Mouse (Mus musculus) forebrain, embryonic 16.5 days (tissue): ENCODE results near the gene Gm20518. TPM values are rescaled to one million over a fixed set of nuclear protein-coding genes. Genes with fewer than 3 reads are reported as not detected.
A peak's percentile ranks its signal among the peaks of the same experiment; 100 is the strongest.

Source experiments
- ATAC-seq: fragments of 200-750 bp; cut with Nextera tagmentation; 2 replicates; pipeline ENCODE4 v1.8.0; 2017; ENCODE audit warnings: mild to moderate bottlenecking, moderate library complexity
- H3K27ac ChIP-seq: fragments of 300-500 bp; sonication (generic); 2 replicates; pipeline ENCODE4 v1.5.1; 2014; ENCODE audit warnings: low read length, control low read depth
- H3K27me3 ChIP-seq: fragments of 300-500 bp; sonication (generic); replicated peaks from 2 replicates; pipeline ENCODE4 v1.6.1; 2014; ENCODE audit warnings: low read length; ENCODE audit not compliant: control insufficient read depth, insufficient read depth
- H3K36me3 ChIP-seq: fragments of 300-500 bp; sonication (generic); 2 replicates; pipeline ENCODE4 v1.6.1; 2014; ENCODE audit not compliant: control insufficient read depth, insufficient read depth
- H3K4me1 ChIP-seq: fragments of 300-500 bp; sonication (generic); replicated peaks from 2 replicates; pipeline ENCODE4 v1.6.1; 2014; ENCODE audit warnings: low read length; ENCODE audit not compliant: control insufficient read depth, insufficient read depth
- H3K4me2 ChIP-seq: fragments of 300-500 bp; sonication (generic); 2 replicates; pipeline ENCODE4 v1.6.1; 2014; ENCODE audit warnings: mild to moderate bottlenecking, low read length, control low read depth
- H3K4me3 ChIP-seq: fragments of 300-500 bp; sonication (generic); replicated peaks from 2 replicates; pipeline ENCODE4 v1.5.1; 2014; ENCODE audit warnings: mild to moderate bottlenecking, low read length, control low read depth
- H3K9ac ChIP-seq: fragments of 300-500 bp; sonication (generic); replicated peaks from 2 replicates; pipeline ENCODE4 v1.6.1; 2014; ENCODE audit warnings: low read depth, low read length, control low read depth
- H3K9me3 ChIP-seq: fragments of 300-500 bp; sonication (generic); 2 replicates; pipeline ENCODE4 v1.6.1; 2016; ENCODE audit warnings: low read length; ENCODE audit not compliant: control insufficient read depth
- WGBS: fragments of 180-500 bp; shearing (Covaris S2); extraction: QIAGEN DNeasy Blood & Tissue Kit; methylation state at CpG from one replicate; pipeline ENCODE4 v1.1.7; 2014; 5-methylcytosine and 5-hydroxymethylcytosine counted together
- polyA plus RNA-seq: library from polyadenylated mRNA; unstranded; fragments of >200 nt; fragmentation: Nextera tagmentation; extraction: Ambion mirVana; gene quantifications from 2 replicates; pipeline ENCODE4 v1.2.1, GENCODE M21; 2015

Gm20518 gene
- polyA plus RNA-seq, 1 experiment from 2014 or later, result 1.1 TPM

GRCm38 (mm10) chr16:17806581-17807191, 84.8 kb downstream of the Gm20518 start:
- Histone ChIP-seq H3K4me3 (peak overlapping the region; percentile 72), H3K27me3 (peaks cover 47% of the 10 kb centered on the region), H3K4me2 (peak overlapping the region; percentile 95), H3K9ac (peak overlapping the region; percentile 93), H3K4me1 (peaks cover 48% of the 10 kb centered on the region), H3K9me3 (no peaks in the 10 kb centered on the region), H3K27ac (peak overlapping the region; percentile 92), H3K36me3 (no peaks in the 10 kb centered on the region)
- 5% methylated on average over 45 of the region's 50 CpGs for WGBS
- ATAC-seq, result peak; percentile 45

- ATAC-seq, result no peak
- 1% methylated on average over 7 of the region's 7 CpGs for WGBS
- H3K27me3 ChIP-seq, result peaks cover 59% of the 10 kb centered on the region
- H3K4me2 ChIP-seq, result peak overlapping the region; percentile 60; the same call in 1 of the 2 replicates
- no peak overlapping the region for H3K27ac ChIP-seq
- H3K9ac ChIP-seq, result no peak overlapping the region
- no peaks in the 10 kb centered on the region for H3K36me3 ChIP-seq
- H3K4me1 ChIP-seq, result peaks cover 48% of the 10 kb centered on the region
- H3K4me3 ChIP-seq, result peak overlapping the region; percentile 43
- H3K9me3 ChIP-seq, result no peaks in the 10 kb centered on the region
These were observed 86.5 kb downstream of the Gm20518 start for GRCm38 (mm10) chr16:17804982-17805381.

DNA sequence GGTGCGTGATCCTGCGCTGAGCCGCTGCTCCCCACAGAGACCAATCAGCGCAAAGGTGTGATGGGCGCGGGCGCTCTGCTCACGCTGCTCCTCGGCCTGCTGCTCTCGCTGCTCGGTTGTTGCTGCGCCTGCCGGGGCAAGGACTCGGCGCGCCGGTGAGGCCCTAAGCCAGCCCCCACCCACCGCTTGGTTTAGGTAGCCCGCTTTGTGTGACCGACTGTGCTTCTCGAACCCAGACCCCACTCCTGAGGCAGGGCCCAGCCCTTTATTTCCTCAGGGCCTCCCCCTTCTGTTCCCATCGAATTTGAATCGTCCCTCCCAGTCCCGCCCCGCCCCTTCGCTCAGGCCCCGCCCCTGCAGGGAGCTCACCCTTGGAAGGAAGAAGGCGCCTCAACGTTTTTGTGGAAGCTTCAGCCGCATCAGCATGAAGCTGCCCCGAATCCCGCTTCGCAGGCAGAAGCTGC, 87.0 kb downstream of the Gm20518 start:
- no peak for ATAC-seq
- Histone ChIP-seq H3K4me3 (peak overlapping the region; percentile 43), H3K36me3 (no peaks in the 10 kb centered on the region), H3K27ac (no peak overlapping the region), H3K27me3 (peaks cover 64% of the 10 kb centered on the region), H3K9ac (peak overlapping the region; percentile 45; the same call in 1 of the 2 replicates), H3K4me2 (peak overlapping the region; percentile 60), H3K9me3 (no peaks in the 10 kb centered on the region), H3K4me1 (peaks cover 48% of the 10 kb centered on the region)
- WGBS, result under 1% methylated on average over 33 of the region's 33 CpGs

- peaks cover 48% of the 10 kb centered on the region for H3K4me1 ChIP-seq
- H3K27ac ChIP-seq, result no peak overlapping the region
- peak overlapping the region; percentile 45; the same call in 1 of the 2 replicates for H3K9ac ChIP-seq
- ATAC-seq, result no peak
- peaks cover 71% of the 10 kb centered on the region for H3K27me3 ChIP-seq
- no peaks in the 10 kb centered on the region for H3K36me3 ChIP-seq
- H3K4me3 ChIP-seq, result peak overlapping the region; percentile 43
- 6% methylated on average over 32 of the region's 33 CpGs for WGBS
- no peaks in the 10 kb centered on the region for H3K9me3 ChIP-seq
- peak overlapping the region; percentile 60 for H3K4me2 ChIP-seq
These were observed 87.6 kb downstream of the Gm20518 start for GRCm38 (mm10) chr16:17803675-17804448.

GRCm38 (mm10) chr16:17802839-17803674, 88.4 kb downstream of the Gm20518 start:
- Histone ChIP-seq H3K4me2 (peak overlapping the region; percentile 63), H3K4me3 (peak overlapping the region; percentile 43), H3K27me3 (peaks cover 75% of the 10 kb centered on the region), H3K4me1 (peaks cover 53% of the 10 kb centered on the region), H3K36me3 (no peaks in the 10 kb centered on the region), H3K27ac (no peak overlapping the region), H3K9ac (peak overlapping the region; percentile 45), H3K9me3 (no peaks in the 10 kb centered on the region)
- 2% methylated on average over 83 of the region's 83 CpGs for WGBS
- no peak for ATAC-seq

GRCm38 (mm10) chr16:17802456-17802838, 89.0 kb downstream of the Gm20518 start:
- WGBS, result 3% methylated on average over 18 of the region's 18 CpGs
- Histone ChIP-seq H3K4me1 (peaks cover 52% of the 10 kb centered on the region), H3K36me3 (no peaks in the 10 kb centered on the region), H3K4me2 (peak overlapping the region; percentile 63), H3K27me3 (peaks cover 81% of the 10 kb centered on the region), H3K4me3 (peak overlapping the region; percentile 43), H3K27ac (no peak overlapping the region), H3K9ac (peak overlapping the region; percentile 45), H3K9me3 (no peaks in the 10 kb centered on the region)
- ATAC-seq, result no peak

DNA sequence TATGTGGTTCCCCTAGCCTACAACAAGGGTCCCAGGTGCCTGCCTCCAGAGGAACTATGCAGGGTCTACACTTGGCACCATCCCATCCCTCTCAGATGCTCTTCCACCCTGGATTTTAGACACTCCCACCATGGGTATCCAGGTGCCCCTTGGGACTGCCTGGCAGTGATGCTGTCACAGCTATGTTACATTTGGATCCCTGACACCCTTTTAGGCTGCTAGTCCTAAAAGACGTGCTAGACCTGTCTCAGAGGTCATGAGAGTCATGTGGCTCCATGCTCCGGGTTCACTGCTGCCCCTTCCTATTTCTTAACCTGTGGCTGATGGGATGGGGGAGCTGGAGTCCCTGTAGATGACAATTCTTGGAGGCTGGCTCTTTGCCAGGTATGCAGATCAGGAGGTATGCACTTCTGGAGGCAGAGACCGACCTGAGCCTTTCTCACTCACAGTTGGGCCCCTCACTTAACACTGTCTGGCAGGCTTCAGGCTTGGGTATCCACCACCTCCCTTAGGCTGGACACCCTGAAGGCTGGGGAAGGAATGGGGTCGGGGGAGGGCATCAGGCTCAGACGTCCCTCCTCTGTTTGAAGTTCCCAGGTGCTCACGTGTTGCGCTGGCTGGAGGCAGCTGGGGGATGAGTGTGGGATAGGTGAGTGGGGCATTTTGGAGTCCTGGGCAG, 89.6 kb downstream of the Gm20518 start:
- Histone ChIP-seq H3K4me3 (no peak overlapping the region), H3K27me3 (peaks cover 82% of the 10 kb centered on the region), H3K4me2 (no peak overlapping the region), H3K9ac (no peak overlapping the region), H3K9me3 (no peaks in the 10 kb centered on the region), H3K4me1 (peaks cover 53% of the 10 kb centered on the region), H3K27ac (no peak overlapping the region), H3K36me3 (no peaks in the 10 kb centered on the region)
- no peak for ATAC-seq
- WGBS, result under 1% methylated on average over 7 of the region's 7 CpGs

- Histone ChIP-seq H3K27ac (no peak overlapping the region), H3K36me3 (no peaks in the 10 kb centered on the region), H3K27me3 (peaks cover 79% of the 10 kb centered on the region), H3K4me1 (peaks cover 45% of the 10 kb centered on the region), H3K9me3 (no peaks in the 10 kb centered on the region), H3K4me3 (no peak overlapping the region), H3K4me2 (no peak overlapping the region), H3K9ac (no peak overlapping the region)
- no peak for ATAC-seq
These were observed 91.9 kb downstream of the Gm20518 start for GRCm38 (mm10) chr16:17799584-17799983.
